Mouse (Mus musculus): ENCODE data around the gene Myo5c. TPM values are rescaled to one million over a fixed set of nuclear protein-coding genes. Genes with fewer than 3 reads are reported as not detected.
A peak's percentile ranks its signal among the peaks of the same experiment; 100 is the strongest.

Gene Myo5c
- 0.29 TPM in 1 of 3 replicates, not detected in the others for total RNA-seq (2017)

- no peak for ATAC-seq (replicated peaks; ENCODE audit: insufficient number of reproducible peaks, low FRiP score, low TSS enrichment, poor library complexity, severe bottlenecking)
Measured at GRCm38 (mm10) chr9:75231841-75232746, at the start of gene Myo5c. Myo5c (plus strand) TSS chr9:75232020.

GRCm38 (mm10) chr9:75187646-75188260, 44.1 kb upstream of the Myo5c start:
- no peak for ATAC-seq (replicated peaks; ENCODE audit: insufficient number of reproducible peaks, low FRiP score, low TSS enrichment, poor library complexity, severe bottlenecking)

- ATAC-seq (replicated peaks; ENCODE audit: insufficient number of reproducible peaks, low FRiP score, low TSS enrichment, poor library complexity, severe bottlenecking), result no peak
Measured at GRCm38 (mm10) chr9:75193858-75194257, 38.0 kb upstream of the Myo5c start.

- ATAC-seq (replicated peaks; ENCODE audit: insufficient number of reproducible peaks, low FRiP score, low TSS enrichment, poor library complexity, severe bottlenecking), result peak; percentile 90
Measured at GRCm38 (mm10) chr9:75196335-75196734, 35.5 kb upstream of the Myo5c start.

GRCm38 (mm10) chr9:75197297-75197696, 34.5 kb upstream of the Myo5c start:
- ATAC-seq (replicated peaks; ENCODE audit: insufficient number of reproducible peaks, low FRiP score, low TSS enrichment, poor library complexity, severe bottlenecking), result no peak

- no peak for ATAC-seq (replicated peaks; ENCODE audit: insufficient number of reproducible peaks, low FRiP score, low TSS enrichment, poor library complexity, severe bottlenecking)
Measured at GRCm38 (mm10) chr9:75201506-75201905, 30.3 kb upstream of the Myo5c start.

GRCm38 (mm10) chr9:75202036-75202435, 29.8 kb upstream of the Myo5c start:
- no peak for ATAC-seq (replicated peaks; ENCODE audit: insufficient number of reproducible peaks, low FRiP score, low TSS enrichment, poor library complexity, severe bottlenecking)

- ATAC-seq (replicated peaks; ENCODE audit: insufficient number of reproducible peaks, low FRiP score, low TSS enrichment, poor library complexity, severe bottlenecking), result no peak
Measured at GRCm38 (mm10) chr9:75209246-75209645, 22.6 kb upstream of the Myo5c start.

- ATAC-seq (replicated peaks; ENCODE audit: insufficient number of reproducible peaks, low FRiP score, low TSS enrichment, poor library complexity, severe bottlenecking), result no peak
Measured at GRCm38 (mm10) chr9:75210269-75210668, 21.6 kb upstream of the Myo5c start.

- no peak for ATAC-seq (replicated peaks; ENCODE audit: insufficient number of reproducible peaks, low FRiP score, low TSS enrichment, poor library complexity, severe bottlenecking)
Measured at GRCm38 (mm10) chr9:75214743-75215413, 16.9 kb upstream of the Myo5c start.

- ATAC-seq (replicated peaks; ENCODE audit: insufficient number of reproducible peaks, low FRiP score, low TSS enrichment, poor library complexity, severe bottlenecking), result no peak
Measured at GRCm38 (mm10) chr9:75219942-75220341, 11.9 kb upstream of the Myo5c start.

GRCm38 (mm10) chr9:75221420-75222287, 10.2 kb upstream of the Myo5c start:
- no peak for ATAC-seq (replicated peaks; ENCODE audit: insufficient number of reproducible peaks, low FRiP score, low TSS enrichment, poor library complexity, severe bottlenecking)

GRCm38 (mm10) chr9:75232860-75233259, 1.0 kb downstream of the Myo5c start:
- ATAC-seq (replicated peaks; ENCODE audit: insufficient number of reproducible peaks, low FRiP score, low TSS enrichment, poor library complexity, severe bottlenecking), result no peak

GRCm38 (mm10) chr9:75234271-75234741, 2.5 kb downstream of the Myo5c start:
- no peak for ATAC-seq (replicated peaks; ENCODE audit: insufficient number of reproducible peaks, low FRiP score, low TSS enrichment, poor library complexity, severe bottlenecking)

- ATAC-seq (replicated peaks; ENCODE audit: insufficient number of reproducible peaks, low FRiP score, low TSS enrichment, poor library complexity, severe bottlenecking), result no peak
Measured at GRCm38 (mm10) chr9:75234983-75235627, 3.3 kb downstream of the Myo5c start.

- no peak for ATAC-seq (replicated peaks; ENCODE audit: insufficient number of reproducible peaks, low FRiP score, low TSS enrichment, poor library complexity, severe bottlenecking)
Measured at GRCm38 (mm10) chr9:75235696-75236095, 3.9 kb downstream of the Myo5c start.

GRCm38 (mm10) chr9:75236416-75237308, 4.8 kb downstream of the Myo5c start:
- ATAC-seq (replicated peaks; ENCODE audit: insufficient number of reproducible peaks, low FRiP score, low TSS enrichment, poor library complexity, severe bottlenecking), result no peak

Data from monocyte, adult 5-6 weeks (primary cell).